Mouse (Mus musculus) heart, adult 2 months (tissue): ENCODE results near the gene Srgap2.

Experiments used
- CTCF ChIP-seq: fragments of 200-600 bp; IDR thresholded peaks from 2 replicates; pipeline ENCODE4 v1.8.1; 2022; ENCODE audit warnings: antibody characterized with exemption, mild to moderate bottlenecking, moderate library complexity
- POLR2A ChIP-seq: fragments of 200-500 bp; IDR thresholded peaks from 2 replicates; pipeline ENCODE4 v1.6.1; 2011; ENCODE audit warnings: mild to moderate bottlenecking, low read depth, low read length, control low read depth; ENCODE audit not compliant: insufficient read depth

DNA sequence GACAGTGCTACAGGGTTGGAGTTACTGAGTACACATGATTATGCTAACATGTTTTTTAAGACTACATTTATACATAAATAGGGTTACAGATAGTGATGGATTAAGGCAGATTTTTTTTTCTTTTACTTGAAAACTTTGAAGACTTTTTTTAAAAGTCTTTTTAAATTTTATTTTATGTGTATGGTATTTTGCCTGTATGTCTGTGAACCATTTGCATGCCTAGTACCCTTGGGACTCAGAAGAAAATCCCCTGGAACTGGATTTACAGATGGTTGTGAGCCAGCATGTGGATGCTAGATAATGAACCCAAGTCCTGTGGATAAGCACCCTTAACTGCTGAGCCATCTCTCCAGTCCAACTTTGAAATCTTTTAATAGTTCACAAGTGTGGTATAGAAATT, 26.3 kb upstream of the Srgap2 start:
- no peak for TF ChIP-seq POLR2A
- no peak for TF ChIP-seq CTCF
